Mouse (Mus musculus): ENCODE measurements at regions not wholly inside any gene's neighbourhood (a gene's known extent, or its start where the extent isn't known, plus 50 kb on each side); places are given as distances from the start of the nearest gene placed in this dataset.

- no peak for DNase-seq
- TF ChIP-seq POLR2A (IDR thresholded peaks at IDR 0.05; ENCODE audit: low read depth, low read length) (no peak), CTCF (conservative IDR thresholded peaks at IDR 0.05; ENCODE audit: insufficient read depth, insufficient read length, low read depth, low read length) (no peak)
- Histone ChIP-seq H3K36me3 (ENCODE audit: control insufficient read depth, insufficient read depth, low read length) (no peaks in the 10 kb centered on the region), H3K27me3 (replicated peaks; ENCODE audit: control insufficient read depth, insufficient read depth, low read length) (no peaks in the 10 kb centered on the region), H3K4me1 (ENCODE audit: control insufficient read depth, insufficient read depth, low read length) (no peaks in the 10 kb centered on the region), H3K27ac (ENCODE audit: insufficient read depth, low read depth, low read length) (no peak overlapping the region), H3K4me3 (ENCODE audit: insufficient read depth, low read depth, low read length) (no peak overlapping the region)
- 71% methylated on average over 4 of the region's 4 CpGs for WGBS
Measured at GRCm38 (mm10) chr4:21532186-21532585, 153.6 kb downstream of the Prdm13 start.

Measured in kidney, adult 2 months (tissue).